Mouse (Mus musculus) neural tube, embryonic 15.5 days (tissue): ENCODE measurements around the gene Gm7356. TPM values are rescaled to one million over a fixed set of nuclear protein-coding genes. Genes with fewer than 3 reads are reported as not detected.
"Not testable (repeated sequence)": the region's sequence is repeated elsewhere in the genome, so short reads cannot be mapped to it uniquely, and the experiment has no call there.

Experiments
- ATAC-seq: fragments of 200-750 bp; cut with Nextera tagmentation; 2 replicates; pipeline ENCODE4 v1.8.0; 2017; ENCODE audit warnings: mild to moderate bottlenecking, moderate TSS enrichment, moderate library complexity; ENCODE audit not compliant: low FRiP score
- H3K27ac ChIP-seq: fragments of 300-500 bp; sonication (generic); replicated peaks from 2 replicates; pipeline ENCODE4 v1.5.1; 2015; ENCODE audit warnings: mild to moderate bottlenecking, inconsistent platforms
- H3K27me3 ChIP-seq: fragments of 300-500 bp; sonication (generic); replicated peaks from 2 replicates; pipeline ENCODE4 v1.6.1; 2015; ENCODE audit warnings: inconsistent platforms
- H3K36me3 ChIP-seq: fragments of 300-500 bp; sonication (generic); 2 replicates; pipeline ENCODE4 v1.6.1; 2015; ENCODE audit warnings: inconsistent platforms
- H3K4me1 ChIP-seq: fragments of 300-500 bp; sonication (generic); 2 replicates; pipeline ENCODE4 v1.6.1; 2015; ENCODE audit warnings: inconsistent platforms
- H3K4me2 ChIP-seq: fragments of 300-500 bp; sonication (generic); 2 replicates; pipeline ENCODE4 v1.6.1; 2015; ENCODE audit warnings: inconsistent platforms, mild to moderate bottlenecking, moderate library complexity
- H3K4me3 ChIP-seq: fragments of 300-500 bp; sonication (generic); replicated peaks from 2 replicates; pipeline ENCODE4 v1.5.1; 2015; ENCODE audit warnings: mild to moderate bottlenecking, inconsistent platforms
- H3K9ac ChIP-seq: fragments of 300-500 bp; sonication (generic); replicated peaks from 2 replicates; pipeline ENCODE4 v1.6.1; 2015; ENCODE audit warnings: mild to moderate bottlenecking, inconsistent platforms
- H3K9me3 ChIP-seq: fragments of 300-500 bp; sonication (generic); replicated peaks from 2 replicates; pipeline ENCODE4 v1.6.1; 2016; ENCODE audit warnings: inconsistent platforms
- WGBS: fragments of 180-500 bp; shearing (Covaris S2); methylation state at CpG from one replicate; pipeline ENCODE4 v1.1.7; 2015; ENCODE audit warnings: mixed read lengths; 5-methylcytosine and 5-hydroxymethylcytosine counted together
- polyA plus RNA-seq: library from polyadenylated mRNA; unstranded; fragments of >200 nt; fragmentation: Nextera tagmentation; extraction: Ambion mirVana; gene quantifications from 2 replicates; pipeline ENCODE4 v1.2.1, GENCODE M21; 2015

Gm7356 gene
- not detected in 2 replicates for polyA plus RNA-seq

- H3K9me3 ChIP-seq, H3K27ac ChIP-seq, H3K36me3 ChIP-seq, H3K4me1 ChIP-seq, H3K4me2 ChIP-seq, H3K27me3 ChIP-seq, ATAC-seq, H3K9ac ChIP-seq, H3K4me3 ChIP-seq: not testable (repeated sequence)
- WGBS = 68% methylated on average over 4 of the region's 4 CpGs
Observed at GRCm38 (mm10) chr17:14003604-14004003, at the start of gene Gm7356. Gm7356 (minus strand) TSS chr17:14003704.

GRCm38 (mm10) chr17:14041880-14042279 is 38.4 kb upstream of the Gm7356 start:
- not testable (repeated sequence) for H3K4me1 ChIP-seq, H3K36me3 ChIP-seq, H3K9ac ChIP-seq, H3K27ac ChIP-seq, H3K27me3 ChIP-seq, ATAC-seq, H3K9me3 ChIP-seq, H3K4me3 ChIP-seq, H3K4me2 ChIP-seq
- WGBS = 47% methylated on average over 1 of the region's 2 CpGs

GRCm38 (mm10) chr17:14037012-14037411 is 33.5 kb upstream of the Gm7356 start:
- not testable (repeated sequence) for H3K4me2 ChIP-seq, H3K27ac ChIP-seq, H3K4me3 ChIP-seq, ATAC-seq, H3K9me3 ChIP-seq, H3K9ac ChIP-seq, H3K4me1 ChIP-seq, H3K36me3 ChIP-seq, H3K27me3 ChIP-seq
- 57% methylated on average over 1 of the region's 2 CpGs for WGBS

GRCm38 (mm10) chr17:14036113-14036512 is 32.6 kb upstream of the Gm7356 start:
- H3K36me3 ChIP-seq, H3K4me3 ChIP-seq, H3K27me3 ChIP-seq, H3K9ac ChIP-seq, H3K27ac ChIP-seq, H3K9me3 ChIP-seq, H3K4me1 ChIP-seq, ATAC-seq, H3K4me2 ChIP-seq: not testable (repeated sequence)
- WGBS = 95% methylated on average over 4 of the region's 4 CpGs

GRCm38 (mm10) chr17:13993425-13993824 is 10.1 kb downstream of the Gm7356 start:
- H3K4me2 ChIP-seq, H3K27me3 ChIP-seq, H3K4me1 ChIP-seq, H3K27ac ChIP-seq, H3K4me3 ChIP-seq, H3K9me3 ChIP-seq, H3K36me3 ChIP-seq, H3K9ac ChIP-seq, ATAC-seq: not testable (repeated sequence)
- WGBS = 62% methylated on average over 2 of the region's 2 CpGs

- no peaks in the 10 kb centered on the region for H3K27me3 ChIP-seq
- H3K27ac ChIP-seq = no peak overlapping the region
- no peaks in the 10 kb centered on the region for H3K36me3 ChIP-seq
- WGBS = 93% methylated on average over 1 of the region's 1 CpGs
- H3K4me1 ChIP-seq = no peaks in the 10 kb centered on the region
- no peak overlapping the region for H3K4me3 ChIP-seq
- ATAC-seq = no peak
- no peaks in the 10 kb centered on the region for H3K9me3 ChIP-seq
- no peak overlapping the region for H3K4me2 ChIP-seq
- no peak overlapping the region for H3K9ac ChIP-seq
Observed at GRCm38 (mm10) chr17:13987690-13988089, 15.8 kb downstream of the Gm7356 start.

GRCm38 (mm10) chr17:13970796-13971195 is 32.7 kb downstream of the Gm7356 start:
- 79% methylated on average over 4 of the region's 5 CpGs for WGBS
- H3K36me3 ChIP-seq = not testable (repeated sequence)

GRCm38 (mm10) chr17:13969917-13970316 is 33.6 kb downstream of the Gm7356 start:
- H3K9me3 ChIP-seq, H3K36me3 ChIP-seq, ATAC-seq, H3K9ac ChIP-seq, H3K4me2 ChIP-seq, H3K27ac ChIP-seq, H3K27me3 ChIP-seq, H3K4me1 ChIP-seq, H3K4me3 ChIP-seq: not testable (repeated sequence)
- 74% methylated on average over 1 of the region's 2 CpGs for WGBS

More at GRCm38 (mm10) chr17:13970796-13971195, 32.7 kb downstream of the Gm7356 start:
- H3K27ac ChIP-seq, H3K9ac ChIP-seq, ATAC-seq, H3K4me3 ChIP-seq, H3K4me2 ChIP-seq, H3K9me3 ChIP-seq, H3K27me3 ChIP-seq, H3K4me1 ChIP-seq: not testable (repeated sequence)

GRCm38 (mm10) chr17:13965048-13965447 is 38.5 kb downstream of the Gm7356 start:
- H3K9ac ChIP-seq, H3K27ac ChIP-seq, H3K4me2 ChIP-seq, H3K9me3 ChIP-seq, ATAC-seq, H3K4me1 ChIP-seq, H3K36me3 ChIP-seq, H3K4me3 ChIP-seq, H3K27me3 ChIP-seq: not testable (repeated sequence)
- 8% methylated on average over 1 of the region's 2 CpGs for WGBS

- H3K36me3 ChIP-seq, H3K9ac ChIP-seq, H3K27me3 ChIP-seq, H3K9me3 ChIP-seq, H3K4me2 ChIP-seq, H3K4me3 ChIP-seq, ATAC-seq, H3K4me1 ChIP-seq, H3K27ac ChIP-seq: not testable (repeated sequence)
- WGBS = 85% methylated on average over 3 of the region's 3 CpGs
Observed at GRCm38 (mm10) chr17:13962245-13962644, 41.3 kb downstream of the Gm7356 start.

- WGBS = 56% methylated on average over 1 of the region's 2 CpGs
- H3K36me3 ChIP-seq, H3K4me2 ChIP-seq, H3K4me1 ChIP-seq, H3K4me3 ChIP-seq, ATAC-seq, H3K27ac ChIP-seq, H3K27me3 ChIP-seq, H3K9ac ChIP-seq, H3K9me3 ChIP-seq: not testable (repeated sequence)
Observed at GRCm38 (mm10) chr17:13958129-13958528, 45.4 kb downstream of the Gm7356 start.

- H3K36me3 ChIP-seq, H3K4me2 ChIP-seq, H3K4me1 ChIP-seq, H3K9me3 ChIP-seq, H3K4me3 ChIP-seq, H3K9ac ChIP-seq, H3K27me3 ChIP-seq, ATAC-seq, H3K27ac ChIP-seq: not testable (repeated sequence)
- 96% methylated on average over 1 of the region's 1 CpGs for WGBS
Observed at GRCm38 (mm10) chr17:13951570-13951969, 51.9 kb downstream of the Gm7356 start.
